Mouse (Mus musculus) adrenal gland, postnatal 4 days (tissue): ENCODE results near the gene Clec3b. TPM values are rescaled to one million over a fixed set of nuclear protein-coding genes. Genes with fewer than 3 reads are reported as not detected.

Source experiments
- DNase-seq, 2 experiments: peaks; one replicate each; pipeline ENCODE4 v3.0.0; 2021 to 2022; ENCODE audit warnings: low spot score in 2 of 2, mixed read lengths in 2 of 2
- total RNA-seq, 2 experiments: library from RNA; stranded (reverse); gene quantifications; 2 replicates each; pipeline ENCODE4 v1.2.3; 2021

Gene Clec3b
- total RNA-seq, 2 experiments from 2014 or later: 37.2 to 44.0 TPM

- DNase-seq: no peak
Measured at GRCm38 (mm10) chr9:123152026-123152425, 1.3 kb downstream of the Clec3b start.

GRCm38 (mm10) chr9:123153121-123153520, 2.4 kb downstream of the Clec3b start:
- DNase-seq: no peak

- peak in 1 of 2 experiments; percentile 35 for DNase-seq
Measured at GRCm38 (mm10) chr9:123156910-123157361, 6.2 kb downstream of the Clec3b start.

GRCm38 (mm10) chr9:123157699-123158098, 7.0 kb downstream of the Clec3b start:
- no peak for DNase-seq

- no peak for DNase-seq
Measured at GRCm38 (mm10) chr9:123158125-123158836, 7.5 kb downstream of the Clec3b start.

GRCm38 (mm10) chr9:123159330-123159729, 8.6 kb downstream of the Clec3b start:
- DNase-seq: peak in 1 of 2 experiments; percentile 66

- DNase-seq: no peak
Measured at GRCm38 (mm10) chr9:123161792-123162191, 11.0 kb downstream of the Clec3b start.

- no peak for DNase-seq
Measured at GRCm38 (mm10) chr9:123162985-123163694, 12.4 kb downstream of the Clec3b start.

GRCm38 (mm10) chr9:123165781-123166443, 15.2 kb downstream of the Clec3b start:
- DNase-seq: no peak

- DNase-seq: no peak
Measured at GRCm38 (mm10) chr9:123173760-123174159, 23.0 kb downstream of the Clec3b start.

GRCm38 (mm10) chr9:123174356-123174755, 23.6 kb downstream of the Clec3b start:
- no peak for DNase-seq

- no peak for DNase-seq
Measured at GRCm38 (mm10) chr9:123177380-123178048, 26.8 kb downstream of the Clec3b start.

GRCm38 (mm10) chr9:123180003-123180402, 29.3 kb downstream of the Clec3b start:
- no peak for DNase-seq

- DNase-seq: no peak
Measured at GRCm38 (mm10) chr9:123183226-123183625, 32.5 kb downstream of the Clec3b start.

GRCm38 (mm10) chr9:123185546-123185945, 34.8 kb downstream of the Clec3b start:
- DNase-seq: no peak

- no peak for DNase-seq
Measured at GRCm38 (mm10) chr9:123186151-123186550, 35.4 kb downstream of the Clec3b start.

GRCm38 (mm10) chr9:123187589-123187988, 36.8 kb downstream of the Clec3b start:
- DNase-seq: no peak

GRCm38 (mm10) chr9:123188271-123188670, 37.5 kb downstream of the Clec3b start:
- DNase-seq: no peak

GRCm38 (mm10) chr9:123200116-123200515, 49.4 kb downstream of the Clec3b start:
- DNase-seq: no peak

- DNase-seq: no peak
Measured at GRCm38 (mm10) chr9:123206526-123206925, 55.8 kb downstream of the Clec3b start.

GRCm38 (mm10) chr9:123206948-123207347, 56.2 kb downstream of the Clec3b start:
- no peak for DNase-seq
